Mouse (Mus musculus) cerebellum, postnatal 25 days (tissue): ENCODE measurements around the gene Fbxo24.
"Not testable (repeated sequence)": the region's sequence is repeated elsewhere in the genome, so short reads cannot be mapped to it uniquely, and the experiment has no call there.

Experiments
- DNase-seq, 2 experiments: peaks; one replicate each; pipeline ENCODE4 v3.0.0; 2021; ENCODE audit warnings: mixed read lengths in 2 of 2

Gene Fbxo24

GRCm38 (mm10) chr5:137641054-137641453 lies 12.3 kb upstream of the Fbxo24 start, which contains the start of gene Sap25:
Sap25 (plus strand) TSS chr5:137641334.
- peak in 1 of 2 experiments; percentile 45 for DNase-seq

GRCm38 (mm10) chr5:137639472-137639871 lies 10.7 kb upstream of the Fbxo24 start:
- DNase-seq: no peak

GRCm38 (mm10) chr5:137633397-137634084 lies 4.7 kb upstream of the Fbxo24 start:
- no peak for DNase-seq

- DNase-seq: no peak
These were observed 2.8 kb upstream of the Fbxo24 start for GRCm38 (mm10) chr5:137631591-137631990.

- DNase-seq: no peak
These were observed 2.4 kb upstream of the Fbxo24 start for GRCm38 (mm10) chr5:137631171-137631570.

- no peak for DNase-seq
These were observed 1.8 kb upstream of the Fbxo24 start for GRCm38 (mm10) chr5:137630602-137631001.

- no peak for DNase-seq
These were observed 1.2 kb upstream of the Fbxo24 start for GRCm38 (mm10) chr5:137629906-137630545.

GRCm38 (mm10) chr5:137629306-137629721 lies 512 bp upstream of the Fbxo24 start:
- no peak for DNase-seq

- no peak for DNase-seq
These were observed 811 bp downstream of the Fbxo24 start for GRCm38 (mm10) chr5:137627991-137628390.

- DNase-seq: no peak
These were observed 4.8 kb downstream of the Fbxo24 start for GRCm38 (mm10) chr5:137623937-137624530.

GRCm38 (mm10) chr5:137615347-137615746 lies 13.5 kb downstream of the Fbxo24 start:
- DNase-seq: no peak

- not testable (repeated sequence) for DNase-seq
These were observed 13.9 kb downstream of the Fbxo24 start for GRCm38 (mm10) chr5:137614921-137615320.

- DNase-seq: no peak
These were observed 15.3 kb downstream of the Fbxo24 start, which contains the start of gene Pcolce for GRCm38 (mm10) chr5:137613550-137613949. Pcolce (minus strand) TSS chr5:137613784.

- DNase-seq: no peak
These were observed 15.7 kb downstream of the Fbxo24 start for GRCm38 (mm10) chr5:137613076-137613475.

- DNase-seq: no peak
These were observed 17.6 kb downstream of the Fbxo24 start for GRCm38 (mm10) chr5:137611245-137611602.

GRCm38 (mm10) chr5:137610548-137611244 lies 18.1 kb downstream of the Fbxo24 start:
- no peak for DNase-seq

- DNase-seq: no peak
These were observed 18.7 kb downstream of the Fbxo24 start for GRCm38 (mm10) chr5:137610056-137610455.

GRCm38 (mm10) chr5:137609292-137609691 lies 19.5 kb downstream of the Fbxo24 start:
- DNase-seq: no peak

GRCm38 (mm10) chr5:137608654-137609190 lies 20.1 kb downstream of the Fbxo24 start:
- DNase-seq: no peak

GRCm38 (mm10) chr5:137607860-137608653 lies 20.7 kb downstream of the Fbxo24 start:
- DNase-seq: no peak

- DNase-seq: peak in 1 of 2 experiments; percentile 36
These were observed 27.5 kb downstream of the Fbxo24 start for GRCm38 (mm10) chr5:137601365-137601729.
